Mouse (Mus musculus): ENCODE measurements around the gene Dlgap1. TPM values are rescaled to one million over a fixed set of nuclear protein-coding genes. Genes with fewer than 3 reads are reported as not detected.

Dlgap1 gene
- polyA plus RNA-seq, 1 experiment from 2014 or later: 1.3 TPM

DNA sequence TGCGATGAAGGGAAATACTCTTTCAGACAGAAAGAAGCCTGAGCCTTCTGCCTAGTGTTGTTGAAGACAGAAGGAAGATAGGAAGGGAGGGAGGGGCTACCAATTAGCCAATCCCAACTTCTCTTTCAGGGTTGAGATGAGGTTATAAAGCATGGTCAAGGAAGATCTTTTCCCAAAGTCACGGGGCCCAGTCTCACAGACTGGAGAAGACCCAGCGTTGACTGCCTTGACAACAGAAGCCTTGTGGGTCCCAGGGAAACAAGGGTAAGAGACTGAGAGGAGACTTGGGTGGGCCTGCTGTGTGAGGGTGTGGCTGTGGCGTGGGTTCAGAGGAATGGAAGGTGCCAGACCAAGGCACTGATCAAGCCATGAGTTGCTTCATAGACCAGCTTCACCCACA is 901.7 kb downstream of the Dlgap1 start:
- Histone ChIP-seq H3K4me2 (ENCODE audit: low read depth, low read length) (no peak overlapping the region), H3K4me1 (ENCODE audit: control insufficient read depth, insufficient read depth, low read length) (peaks cover 4% of the 10 kb centered on the region; the same call in 1 of the 2 replicates), H3K9me3 (ENCODE audit: control insufficient read depth, low read length) (no peaks in the 10 kb centered on the region), H3K27me3 (replicated peaks; ENCODE audit: control insufficient read depth, insufficient read depth, low read length) (no peaks in the 10 kb centered on the region; the same call in 1 of the 2 replicates), H3K36me3 (ENCODE audit: control insufficient read depth, insufficient read depth, low read length) (no peaks in the 10 kb centered on the region), H3K27ac (ENCODE audit: low read length) (no peak overlapping the region), H3K9ac (ENCODE audit: low read depth, low read length) (no peak overlapping the region), H3K4me3 (ENCODE audit: low read length) (no peak overlapping the region)
- WGBS: 85% methylated on average over 4 of the region's 4 CpGs
- ATAC-seq: no peak

MicroRNAs within 50 kb of the gene (microRNA counts, 519-probe panel; counts per million panel counts)
- 1,630 counts per million, percentile 19 among the panel's probes with 10 or more counts for microRNA mmu-miR-1195

Small RNA genes within 50 kb of the gene (microRNA-seq; reads per million reads assigned to microRNA genes)
- gene Mir1195: not detected
